8 mouse cellular contexts compared by ENCODE assay signal in the genomic region with DNA sequence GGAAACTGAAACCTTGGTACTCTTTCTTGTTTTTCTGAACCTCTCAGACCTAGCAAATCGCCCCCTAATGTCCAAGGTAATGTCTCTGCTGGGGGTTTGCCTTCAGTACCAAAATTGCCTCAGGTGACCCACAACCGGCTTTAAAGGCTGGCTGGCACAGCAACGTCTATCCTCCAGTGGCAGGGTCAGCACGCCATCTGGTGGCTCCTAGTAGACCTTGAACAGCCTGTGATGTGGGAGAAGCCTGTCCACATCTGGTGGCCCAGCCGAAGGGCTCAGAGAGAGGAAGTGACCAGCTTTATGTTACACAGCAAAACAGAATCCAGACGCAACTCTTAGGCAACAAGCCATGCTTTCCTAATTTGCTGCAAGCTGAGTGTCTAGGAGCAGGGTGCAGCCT. TPM values are rescaled to one million over a fixed set of nuclear protein-coding genes. Genes with fewer than 3 reads are reported as not detected.
DNase-seq lines count a peak whose midpoint lies in the region; ATAC-seq and TF ChIP-seq lines count a peak whose summit lies in the region.

No protein-coding gene starts in this region.

- no peak overlapping the region for H3K4me2 ChIP-seq in liver, embryonic 16.5 days (ENCODE audit: low read depth, low read length)
- no peak overlapping the region for H3K4me2 ChIP-seq in neural tube, embryonic 14.5 days (ENCODE audit: low read depth, low read length)
- H3K4me2 ChIP-seq in stomach, postnatal 0 days (replicated peaks; ENCODE audit: low read depth): no peak overlapping the region

- DNase-seq in 416B (ENCODE audit: low read depth): peak; percentile 82
- peak; percentile 77 to 78 for DNase-seq in adrenal gland, adult 18-20 months (ENCODE audit: low spot score in 2 of 2)
- DNase-seq in embryo, embryonic 9.5 days (ENCODE audit: extremely low spot score): peak; percentile 64
- peak; percentile 87 for DNase-seq in heart, embryonic 10.5 days (ENCODE audit: low spot score)
- peak; percentile 87 for DNase-seq in kidney, postnatal 14 days
- DNase-seq in stomach, postnatal 0 days (ENCODE audit: low spot score): peak; percentile 87

- H3K27me3 ChIP-seq in heart, embryonic 10.5 days (ENCODE audit: insufficient read depth, poor library complexity, severe bottlenecking): 0 out of 2 replicates have a peak, but pooled peaks cover 16% of the 10 kb centered on the region
- no peaks in the 10 kb centered on the region for H3K27me3 ChIP-seq in liver, embryonic 16.5 days (ENCODE audit: control insufficient read depth, insufficient read depth, low read depth, low read length)
- no peaks in the 10 kb centered on the region for H3K27me3 ChIP-seq in neural tube, embryonic 14.5 days (ENCODE audit: control insufficient read depth, insufficient read depth, low read length)
- no peaks in the 10 kb centered on the region for H3K27me3 ChIP-seq in stomach, postnatal 0 days (ENCODE audit: control insufficient read depth, insufficient read depth, low read length)

- ATAC-seq in liver, embryonic 16.5 days (ENCODE audit: low read depth): peak; percentile 45; the same call in 1 of the 2 replicates
- peak; percentile 66; the same call in 1 of the 2 replicates for ATAC-seq in neural tube, embryonic 14.5 days (ENCODE audit: low read depth)
- ATAC-seq in stomach, postnatal 0 days (ENCODE audit: low FRiP score, low TSS enrichment): peak; percentile 80

- TF ChIP-seq EP300 in stomach, postnatal 0 days (optimal IDR thresholded peaks at IDR 0.05): no peak

- peak; percentile 99 for TF ChIP-seq CTCF in stomach, postnatal 0 days (IDR thresholded peaks at IDR 0.05; ENCODE audit: low read depth)

- 2% methylated on average over 6 of the region's 6 CpGs for whole genome bisulfite sequencing in heart, embryonic 10.5 days
- WGBS in liver, embryonic 16.5 days (ENCODE audit: insufficient replicate concordance): 2% methylated on average over 6 of the region's 6 CpGs
- 5% methylated on average over 6 of the region's 6 CpGs for WGBS in neural tube, embryonic 14.5 days
- 3% methylated on average over 6 of the region's 6 CpGs for WGBS in stomach, postnatal 0 days

- peaks cover 2% of the 10 kb centered on the region for H3K4me1 ChIP-seq in heart, embryonic 10.5 days
- no peaks in the 10 kb centered on the region for H3K4me1 ChIP-seq in liver, embryonic 16.5 days (ENCODE audit: control insufficient read depth, low read depth, low read length)
- H3K4me1 ChIP-seq in neural tube, embryonic 14.5 days (ENCODE audit: control insufficient read depth, insufficient read depth, low read length): no peaks in the 10 kb centered on the region
- no peaks in the 10 kb centered on the region for H3K4me1 ChIP-seq in stomach, postnatal 0 days (replicated peaks; ENCODE audit: control insufficient read depth, insufficient read depth)

- H3K27ac ChIP-seq in heart, embryonic 10.5 days: no peak overlapping the region
- H3K27ac ChIP-seq in liver, embryonic 16.5 days (ENCODE audit: low read length): no peak overlapping the region
- no peak overlapping the region for H3K27ac ChIP-seq in neural tube, embryonic 14.5 days (ENCODE audit: low read depth, low read length)
- no peak overlapping the region for H3K27ac ChIP-seq in stomach, postnatal 0 days (replicated peaks)

- H3K9me3 ChIP-seq in heart, embryonic 10.5 days: no peaks in the 10 kb centered on the region
- H3K9me3 ChIP-seq in liver, embryonic 16.5 days (replicated peaks; ENCODE audit: control insufficient read depth, low read length): no peaks in the 10 kb centered on the region
- H3K9me3 ChIP-seq in neural tube, embryonic 14.5 days (ENCODE audit: control insufficient read depth, low read length): no peaks in the 10 kb centered on the region
- H3K9me3 ChIP-seq in stomach, postnatal 0 days (ENCODE audit: control insufficient read depth, low read length): no peaks in the 10 kb centered on the region

- H3K36me3 ChIP-seq in heart, embryonic 10.5 days: no peaks in the 10 kb centered on the region
- no peaks in the 10 kb centered on the region for H3K36me3 ChIP-seq in liver, embryonic 16.5 days (ENCODE audit: control insufficient read depth, insufficient read depth)
- H3K36me3 ChIP-seq in neural tube, embryonic 14.5 days (ENCODE audit: control insufficient read depth, insufficient read depth, low read length): no peaks in the 10 kb centered on the region
- no peaks in the 10 kb centered on the region for H3K36me3 ChIP-seq in stomach, postnatal 0 days (ENCODE audit: control insufficient read depth, insufficient read depth, low read length)

- no peak overlapping the region for H3K9ac ChIP-seq in liver, embryonic 16.5 days (ENCODE audit: low read depth, low read length)
- no peak overlapping the region for H3K9ac ChIP-seq in neural tube, embryonic 14.5 days (replicated peaks; ENCODE audit: low read depth, low read length)
- no peak overlapping the region for H3K9ac ChIP-seq in stomach, postnatal 0 days (ENCODE audit: low read length)

- no peak overlapping the region for H3K4me3 ChIP-seq in heart, embryonic 10.5 days
- H3K4me3 ChIP-seq in liver, embryonic 16.5 days (ENCODE audit: low read depth, low read length): no peak overlapping the region
- no peak overlapping the region for H3K4me3 ChIP-seq in neural tube, embryonic 14.5 days (ENCODE audit: low read depth, low read length)
- no peak overlapping the region for H3K4me3 ChIP-seq in stomach, postnatal 0 days (ENCODE audit: low read depth, low read length)

RNA-seq across cellular contexts. Expression of gene Slc35f6, which starts 9.7 kb away (rescaled TPM):
- total RNA-seq in adrenal gland, adult 18-20 months (2021): 10 to 100 TPM; 38.7 to 43.8 TPM
- 25.5 and 28.4 TPM in 2 replicates for polyA plus RNA-seq in heart, embryonic 10.5 days (2016; fragmentation: Nextera tagmentation; extraction: Ambion mirVana)
- polyA plus RNA-seq in liver, embryonic 16.5 days (2015; fragmentation: Nextera tagmentation; extraction: Ambion mirVana): 10.5 and 12.6 TPM in 2 replicates
- polyA plus RNA-seq in neural tube, embryonic 14.5 days (2014; fragmentation: Nextera tagmentation; extraction: Ambion mirVana): 33.1 and 37.1 TPM in 2 replicates
- 30.6 and 35.6 TPM in 2 replicates for polyA plus RNA-seq in stomach, postnatal 0 days (2015; fragmentation: Nextera tagmentation; extraction: Ambion mirVana)

RNA-seq across cellular contexts. Expression of gene Cenpa, which starts 28.5 kb away (rescaled TPM):
- total RNA-seq in adrenal gland, adult 18-20 months (2021): 1 to 10 TPM; 6.5 to 7.6 TPM
- 323 and 372 TPM in 2 replicates for polyA plus RNA-seq in heart, embryonic 10.5 days (2016; fragmentation: Nextera tagmentation; extraction: Ambion mirVana)
- polyA plus RNA-seq in liver, embryonic 16.5 days (2015; fragmentation: Nextera tagmentation; extraction: Ambion mirVana): 160 and 163 TPM in 2 replicates
- 23.7 and 29.3 TPM in 2 replicates for polyA plus RNA-seq in neural tube, embryonic 14.5 days (2014; fragmentation: Nextera tagmentation; extraction: Ambion mirVana)
- polyA plus RNA-seq in stomach, postnatal 0 days (2015; fragmentation: Nextera tagmentation; extraction: Ambion mirVana): 58.1 and 79.9 TPM in 2 replicates

RNA-seq across cellular contexts. Expression of gene Kcnk3, which starts 50.1 kb away (rescaled TPM):
- 1,000 to 10,000 TPM in 1 of 2 experiments, 100 to 1,000 TPM in 1; 960 to 1,436 TPM for total RNA-seq in adrenal gland, adult 18-20 months (2021)
- polyA plus RNA-seq in heart, embryonic 10.5 days (2016; fragmentation: Nextera tagmentation; extraction: Ambion mirVana): 17.0 and 34.2 TPM in 2 replicates
- polyA plus RNA-seq in liver, embryonic 16.5 days (2015; fragmentation: Nextera tagmentation; extraction: Ambion mirVana): 0.13 and 0.47 TPM in 2 replicates
- 10.5 and 12.9 TPM in 2 replicates for polyA plus RNA-seq in neural tube, embryonic 14.5 days (2014; fragmentation: Nextera tagmentation; extraction: Ambion mirVana)
- polyA plus RNA-seq in stomach, postnatal 0 days (2015; fragmentation: Nextera tagmentation; extraction: Ambion mirVana): 11.1 and 13.8 TPM in 2 replicates
